Mouse (Mus musculus) heart, adult 18-20 months (tissue): Measurements from ENCODE around the gene Ess2. TPM values are rescaled to one million over a fixed set of nuclear protein-coding genes. Genes with fewer than 3 reads are reported as not detected.

Experiments
- DNase-seq, 2 experiments: peaks; one replicate each; pipeline ENCODE4 v3.0.0; 2021 to 2022; ENCODE audit warnings: mixed read lengths in 1 of 2
- total RNA-seq, 2 experiments: library from RNA; stranded (reverse); gene quantifications; 2 replicates each; pipeline ENCODE4 v1.2.3; 2021

Ess2 gene
- total RNA-seq, 2 experiments from 2014 or later, result 8.6 TPM

DNA sequence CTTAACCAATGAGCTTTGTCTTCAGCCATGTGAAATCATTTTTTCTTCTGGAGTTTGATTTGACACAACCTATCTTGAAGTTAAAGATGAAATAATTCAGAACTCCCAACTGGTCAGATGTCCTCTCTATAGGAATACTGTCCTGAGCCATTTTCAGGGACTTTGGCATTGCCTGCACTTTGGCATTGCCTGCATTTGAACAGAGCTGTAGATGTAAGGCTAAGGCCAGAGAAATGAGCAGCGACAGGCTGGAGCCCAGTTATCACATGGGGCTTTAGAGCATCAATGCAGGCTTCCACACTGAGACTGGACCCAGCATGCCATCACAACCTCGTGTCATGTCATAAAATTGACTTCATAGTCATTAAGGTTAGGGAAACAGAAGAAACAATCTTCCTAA, 57.9 kb downstream of the Ess2 start:
- DNase-seq, result no peak

DNA sequence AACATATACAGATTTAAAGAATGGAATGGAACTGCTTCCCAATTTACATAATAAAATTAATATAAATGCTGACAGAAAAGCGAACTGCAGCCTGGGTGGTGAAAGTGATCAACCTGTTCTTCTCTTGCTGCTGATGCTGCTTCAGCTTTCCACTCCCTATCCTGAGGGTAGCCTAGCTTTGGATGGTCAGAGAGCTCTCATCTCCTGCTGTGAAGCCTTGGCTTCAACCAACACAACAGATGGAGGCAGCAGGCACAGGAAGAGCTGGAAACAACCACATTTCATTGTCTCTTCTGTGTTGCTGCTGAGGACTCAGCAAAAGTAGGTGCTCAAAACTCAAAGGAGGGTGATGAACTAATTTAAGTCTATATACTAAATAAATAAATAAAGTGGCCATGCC, 59.3 kb downstream of the Ess2 start:
- DNase-seq, result no peak

DNA sequence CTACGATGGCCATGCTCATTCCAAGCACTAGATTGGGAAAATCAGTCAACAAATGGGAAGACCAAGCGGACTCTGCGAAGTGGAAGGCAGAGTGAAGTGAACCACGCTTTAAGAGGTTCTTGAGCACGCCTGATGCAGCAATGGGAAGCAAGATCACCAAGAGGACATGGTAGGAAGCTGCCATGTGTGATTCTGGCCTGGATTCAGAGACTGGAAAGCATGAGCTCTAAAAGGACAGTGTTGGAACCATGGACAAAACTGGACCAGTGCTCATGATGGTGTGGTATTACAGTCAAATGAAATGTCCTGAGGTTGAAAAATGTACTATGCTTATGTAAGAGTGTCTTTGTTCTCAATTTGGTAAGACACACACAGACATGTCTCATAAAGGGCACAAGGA, 59.8 kb downstream of the Ess2 start:
- DNase-seq, result no peak

Other genes starting within 250 kb of the Ess2 start
- gene Med15, start 178.5 kb downstream of the Ess2 start, total RNA-seq, result 10 to 100 TPM; 21.0 to 25.0 TPM
- 10 to 100 TPM; 18.2 to 24.2 TPM for gene Klhl22, start 151.7 kb downstream of the Ess2 start, total RNA-seq
- 1 to 10 TPM; 4.8 TPM for gene Scarf2, start 114.1 kb downstream of the Ess2 start, total RNA-seq
- not detected for gene B830017H08Rik, start 78.2 kb downstream of the Ess2 start, total RNA-seq
- gene Car15, start 73.0 kb downstream of the Ess2 start, total RNA-seq, result 1 to 10 TPM; 1.7 to 2.1 TPM
- gene Gm20518, start 19.7 kb downstream of the Ess2 start, total RNA-seq, result under 1 TPM; 0.27 to 0.33 TPM
- under 1 TPM; 0.12 to 0.33 TPM for gene Tssk1, start 17.1 kb downstream of the Ess2 start, total RNA-seq
- gene Dgcr2, start 12.8 kb downstream of the Ess2 start, total RNA-seq, result 10 to 100 TPM; 43.5 to 48.3 TPM
- not detected for gene Tssk2, start 12.7 kb downstream of the Ess2 start, total RNA-seq
- not detected for gene Gsc2, start 3.7 kb upstream of the Ess2 start, total RNA-seq
- gene Slc25a1, start 16.9 kb upstream of the Ess2 start, total RNA-seq, result 10 to 100 TPM; 10.3 to 37.8 TPM
- not detected for gene Vpreb2, start 69.1 kb upstream of the Ess2 start, total RNA-seq
- gene Dgcr6, start 141.5 kb upstream of the Ess2 start, total RNA-seq, result 10 to 100 TPM; 41.8 to 42.0 TPM
- gene Prodh, start 178.9 kb upstream of the Ess2 start, total RNA-seq, result 10 to 100 TPM; 12.3 to 17.9 TPM
- 1 to 10 TPM; 3.6 to 5.5 TPM for gene Rtn4r, start 216.3 kb upstream of the Ess2 start, total RNA-seq